Mouse (Mus musculus) granulocyte monocyte progenitor cell, adult 5-6 weeks (primary cell): ENCODE data around the gene Ube2g2. TPM values are rescaled to one million over a fixed set of nuclear protein-coding genes. Genes with fewer than 3 reads are reported as not detected.

Source experiments
- ATAC-seq: replicated peaks from 2 replicates; pipeline ENCODE4 v1.8.0; 2016; ENCODE audit warnings: mild to moderate bottlenecking, moderate TSS enrichment, inconsistent platforms; ENCODE audit not compliant: poor library complexity, severe bottlenecking
- total RNA-seq, 2 experiments: library from RNA; stranded (forward) in 1 of 2; stranded (reverse) in 1 of 2; fragments of 200-712, 200-1000 nt in 1 of 2; fragments of >200 nt in 1 of 2; fragmentation: Nextera tagmentation in 1 of 2; gene quantifications; 2 replicates each; pipeline ENCODE4 v1.2.3; 2014 to 2017

Gene Ube2g2
- total RNA-seq, 2 experiments from 2014 or later: 29.5 to 39.6 TPM

- ATAC-seq: 0 out of 2 replicates have a peak, but pooled peaks have one; percentile 17
Observed at GRCm38 (mm10) chr10:77634452-77635231, 12.6 kb downstream of the Ube2g2 start.

- ATAC-seq: no peak
Observed at GRCm38 (mm10) chr10:77636234-77636922, 14.3 kb downstream of the Ube2g2 start.

GRCm38 (mm10) chr10:77638956-77639355, 16.9 kb downstream of the Ube2g2 start:
- no peak for ATAC-seq

- ATAC-seq: peak; percentile 36; the same call in 1 of the 2 replicates
Observed at GRCm38 (mm10) chr10:77643160-77643559, 21.1 kb downstream of the Ube2g2 start.

GRCm38 (mm10) chr10:77645571-77645970, 23.5 kb downstream of the Ube2g2 start:
- ATAC-seq: peak; percentile 45; the same call in 1 of the 2 replicates

- ATAC-seq: no peak
Observed at GRCm38 (mm10) chr10:77647461-77647860, 25.4 kb downstream of the Ube2g2 start.

- ATAC-seq: no peak
Observed at GRCm38 (mm10) chr10:77647901-77648300, 25.8 kb downstream of the Ube2g2 start.

GRCm38 (mm10) chr10:77652046-77652445, 30.0 kb downstream of the Ube2g2 start:
- ATAC-seq: no peak

- no peak for ATAC-seq
Observed at GRCm38 (mm10) chr10:77658286-77658994, 36.4 kb downstream of the Ube2g2 start.

- peak; percentile 43; the same call in 1 of the 2 replicates for ATAC-seq
Observed at GRCm38 (mm10) chr10:77663949-77664665, 42.0 kb downstream of the Ube2g2 start.

- no peak for ATAC-seq
Observed at GRCm38 (mm10) chr10:77666342-77666741, 44.3 kb downstream of the Ube2g2 start.

- ATAC-seq: no peak
Observed at GRCm38 (mm10) chr10:77667402-77667801, 45.3 kb downstream of the Ube2g2 start.

GRCm38 (mm10) chr10:77670710-77671109, 48.6 kb downstream of the Ube2g2 start:
- ATAC-seq: no peak

- no peak for ATAC-seq
Observed at GRCm38 (mm10) chr10:77671519-77671918, 49.4 kb downstream of the Ube2g2 start.

- no peak for ATAC-seq
Observed at GRCm38 (mm10) chr10:77673765-77674164, 51.7 kb downstream of the Ube2g2 start.

- ATAC-seq: no peak; the same call in 1 of the 2 replicates
Observed at GRCm38 (mm10) chr10:77677562-77677961, 55.5 kb downstream of the Ube2g2 start.

GRCm38 (mm10) chr10:77682994-77683393, 60.9 kb downstream of the Ube2g2 start:
- ATAC-seq: no peak

GRCm38 (mm10) chr10:77684181-77684580, 62.1 kb downstream of the Ube2g2 start:
- ATAC-seq: no peak

- no peak for ATAC-seq
Observed at GRCm38 (mm10) chr10:77685895-77686664, 64.0 kb downstream of the Ube2g2 start, which contains the start of gene Tspear. Gene Tspear, plus strand, starts transcription at chr10:77686569.
